Mouse (Mus musculus) mammary gland, adult 2 months (tissue): ENCODE results near the gene Calhm5. TPM values are rescaled to one million over a fixed set of nuclear protein-coding genes. Genes with fewer than 3 reads are reported as not detected.

ENCODE experiments used
- polyA plus RNA-seq: library from polyadenylated mRNA; depleted of rRNA; stranded (reverse); fragments of >200 nt; gene quantifications from 2 replicates; pipeline ENCODE4 v1.2.3, GENCODE M21; 2012; ENCODE audit warnings: low replicate concordance; rRNA removed

Gene Calhm5
- 0.27 and 1.1 TPM in 2 replicates for polyA plus RNA-seq

GRCm38 (mm10) chr10:34096418-34096883 lies at the start of gene Calhm5:
Calhm5 (minus strand) TSS chr10:34096519.

DNA sequence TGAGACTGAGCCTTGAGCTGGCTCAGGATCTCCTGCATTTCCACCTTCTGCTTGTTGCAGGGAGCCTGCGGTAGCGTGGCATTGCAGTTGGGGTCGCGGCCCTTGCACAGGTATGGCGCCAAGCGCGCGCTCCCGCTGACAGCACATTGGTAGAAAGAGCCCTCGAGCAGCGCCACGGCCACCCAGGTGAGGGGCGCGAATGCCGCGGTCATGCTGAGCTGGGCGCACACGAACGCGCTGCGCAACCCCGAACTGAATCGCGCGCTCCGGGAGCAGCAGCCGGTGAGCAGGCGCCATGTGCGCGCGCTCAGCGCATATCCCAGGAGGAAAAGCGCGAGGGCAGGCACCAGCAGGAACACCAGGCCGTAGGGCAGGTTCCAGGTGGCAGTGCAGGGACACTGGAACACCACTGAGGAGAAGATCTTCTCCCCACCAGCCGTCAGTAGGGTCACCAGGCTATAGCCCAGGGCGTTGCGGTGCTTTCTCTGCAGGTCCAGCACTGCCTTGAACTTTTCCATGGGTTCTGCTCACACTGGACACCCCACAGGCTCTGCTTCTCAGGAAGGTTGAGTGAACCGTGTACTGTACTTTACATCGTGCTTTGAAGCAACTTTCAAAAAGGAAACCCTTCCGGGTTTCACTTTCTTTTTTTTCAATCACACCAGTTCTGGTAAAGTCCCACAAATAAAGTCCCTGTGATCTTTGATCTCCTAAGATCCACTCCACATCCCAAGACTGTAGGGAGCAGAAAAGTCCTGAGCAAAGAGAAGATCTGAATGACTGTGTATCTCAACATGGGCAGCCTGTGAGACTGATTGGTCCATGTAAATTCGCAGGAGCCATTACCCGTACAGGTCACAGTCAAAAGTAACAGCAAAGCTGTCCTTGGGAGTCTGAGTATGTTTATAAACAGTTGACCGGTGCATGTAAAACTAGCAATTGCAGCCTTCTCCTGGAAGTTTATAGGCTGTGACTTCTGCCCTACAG lies 31.4 kb upstream of the Calhm5 start, which contains the start of gene Calhm6:
TSS of gene Calhm6 (minus strand) at position 593 of the 987 bp plus-strand sequence.

GRCm38 (mm10) chr10:34044210-34044609 lies 52.1 kb downstream of the Calhm5 start, which contains the start of gene Calhm4:
Calhm4 (minus strand) TSS chr10:34044310.

Other genes with a start within 250 kb of the Calhm5 start
- gene Sult3a1, start 238.8 kb downstream of the Calhm5 start, polyA plus RNA-seq, result not detected in 2 replicates
- not detected in 2 replicates for gene Rsph4a, start 191.4 kb downstream of the Calhm5 start, polyA plus RNA-seq
- 3.6 and 6.7 TPM in 2 replicates for gene Zup1, start 145.2 kb downstream of the Calhm5 start, polyA plus RNA-seq
- 31.9 and 52.1 TPM in 2 replicates for gene Rwdd1, start 76.9 kb downstream of the Calhm5 start, polyA plus RNA-seq
- not detected in 2 replicates for gene Trappc3l, start 58.9 kb downstream of the Calhm5 start, polyA plus RNA-seq
- gene Calhm4, start 52.2 kb downstream of the Calhm5 start, polyA plus RNA-seq, result not detected in 2 replicates
- 11.1 and 33.0 TPM in 2 replicates for gene Calhm6, start 31.5 kb upstream of the Calhm5 start, polyA plus RNA-seq
- gene Dse, start 111.2 kb upstream of the Calhm5 start, polyA plus RNA-seq, result 18.7 and 37.2 TPM in 2 replicates
- gene Tspyl1, start 185.7 kb upstream of the Calhm5 start, polyA plus RNA-seq, result 29.6 and 36.4 TPM in 2 replicates
- 3.3 and 6.9 TPM in 2 replicates for gene Tspyl4, start 200.9 kb upstream of the Calhm5 start, polyA plus RNA-seq